ENCODE assay signal across 8 mouse cellular contexts in the genomic region with DNA sequence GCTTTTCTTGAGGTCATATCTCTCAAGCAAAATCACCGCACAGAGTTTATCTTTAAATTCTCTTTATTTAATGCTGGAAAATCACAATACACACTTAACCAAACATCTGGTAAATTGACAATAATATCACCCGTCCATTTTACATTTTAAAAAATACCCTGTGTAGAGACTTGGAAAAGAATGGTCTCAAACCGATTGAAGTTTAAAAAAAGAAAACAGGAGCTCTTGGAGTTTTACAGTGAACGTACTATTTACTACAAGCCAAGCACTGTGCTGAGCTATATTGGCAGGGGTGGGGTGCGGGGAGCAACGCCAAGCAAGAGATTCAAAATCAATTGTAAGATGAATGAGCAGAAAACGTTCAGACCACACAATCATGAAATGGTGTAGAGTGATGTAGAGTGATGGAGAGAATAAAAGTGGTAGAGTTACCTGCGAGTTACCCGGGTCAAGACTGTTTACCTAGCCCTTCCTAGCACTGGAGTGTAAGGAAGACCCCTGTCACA. TPM values are rescaled to one million over a fixed set of nuclear protein-coding genes. Genes with fewer than 3 reads are reported as not detected.
DNase-seq lines count a peak whose midpoint lies in the region; ATAC-seq lines count a peak whose summit lies in the region.

Gene Ctbs (plus strand): TSS at position 51 of the 506 bp plus-strand sequence.

- no peaks in the 10 kb centered on the region for H3K9me3 ChIP-seq in heart, embryonic 13.5 days
- no peaks in the 10 kb centered on the region for H3K9me3 ChIP-seq in hindbrain, embryonic 11.5 days (ENCODE audit: control insufficient read depth, low read length)
- no peaks in the 10 kb centered on the region for H3K9me3 ChIP-seq in midbrain, embryonic 10.5 days (replicated peaks)

- no peak for DNase-seq in heart, postnatal 4 days
- DNase-seq in NIH3T3 (ENCODE audit: low read depth), result peak; percentile 5
- no peak for DNase-seq in hindbrain, embryonic 11.5 days (ENCODE audit: low spot score)
- no peak for DNase-seq in midbrain, embryonic 10.5 days (ENCODE audit: low spot score)
- no peak for DNase-seq in right cerebral cortex, postnatal 14 days
- no peak for DNase-seq in urinary bladder, postnatal 36 days (ENCODE audit: low spot score in 2 of 2)

- 49% methylated on average over 9 of the region's 9 CpGs for WGBS in heart, embryonic 13.5 days
- 59% methylated on average over 9 of the region's 9 CpGs for WGBS in hindbrain, embryonic 11.5 days
- WGBS in midbrain, embryonic 10.5 days, result 56% methylated on average over 9 of the region's 9 CpGs

- peaks cover 19% of the 10 kb centered on the region for H3K4me1 ChIP-seq in heart, embryonic 13.5 days
- no peaks in the 10 kb centered on the region; the same call in 1 of the 2 replicates for H3K4me1 ChIP-seq in hindbrain, embryonic 11.5 days (replicated peaks; ENCODE audit: control insufficient read depth, insufficient read depth, low read length)
- peaks cover 17% of the 10 kb centered on the region for H3K4me1 ChIP-seq in midbrain, embryonic 10.5 days

- H3K4me2 ChIP-seq in heart, embryonic 13.5 days, result peak within 1 kb of the TSS; percentile 85
- H3K4me2 ChIP-seq in hindbrain, embryonic 11.5 days (replicated peaks; ENCODE audit: low read depth, low read length), result peak within 1 kb of the TSS; percentile 67

- H3K36me3 ChIP-seq in heart, embryonic 13.5 days, result peaks cover 4% of the 10 kb centered on the region; the same call in 1 of the 2 replicates
- H3K36me3 ChIP-seq in hindbrain, embryonic 11.5 days (ENCODE audit: control insufficient read depth, insufficient read depth, low read length), result no peaks in the 10 kb centered on the region
- peaks cover 9% of the 10 kb centered on the region for H3K36me3 ChIP-seq in midbrain, embryonic 10.5 days

- no peaks in the 10 kb centered on the region for H3K27me3 ChIP-seq in heart, embryonic 13.5 days (replicated peaks)
- no peaks in the 10 kb centered on the region for H3K27me3 ChIP-seq in hindbrain, embryonic 11.5 days (ENCODE audit: control insufficient read depth, insufficient read depth, low read length)
- no peaks in the 10 kb centered on the region for H3K27me3 ChIP-seq in midbrain, embryonic 10.5 days (ENCODE audit: low read depth, poor library complexity, severe bottlenecking)

- H3K4me3 ChIP-seq in heart, embryonic 13.5 days, result peak within 1 kb of the TSS; percentile 70
- peak within 1 kb of the TSS; percentile 45 for H3K4me3 ChIP-seq in hindbrain, embryonic 11.5 days (ENCODE audit: low read depth, low read length)
- H3K4me3 ChIP-seq in midbrain, embryonic 10.5 days, result peak within 1 kb of the TSS; percentile 65

- H3K27ac ChIP-seq in heart, embryonic 13.5 days (replicated peaks), result peak within 1 kb of the TSS; percentile 86
- peak within 1 kb of the TSS; percentile 31; the same call in 1 of the 2 replicates for H3K27ac ChIP-seq in hindbrain, embryonic 11.5 days (ENCODE audit: low read depth, low read length)
- H3K27ac ChIP-seq in midbrain, embryonic 10.5 days (replicated peaks), result peak within 1 kb of the TSS; percentile 87

- ATAC-seq in heart, embryonic 13.5 days (ENCODE audit: extremely low read depth, insufficient number of reproducible peaks, low FRiP score, low TSS enrichment), result no peak
- no peak for ATAC-seq in hindbrain, embryonic 11.5 days (ENCODE audit: low FRiP score)
- no peak for ATAC-seq in CD4-positive, CD25-positive, alpha-beta regulatory T cell, adult 4 months

- H3K9ac ChIP-seq in heart, embryonic 13.5 days, result peak within 1 kb of the TSS; percentile 90
- peak within 1 kb of the TSS; percentile 69 for H3K9ac ChIP-seq in hindbrain, embryonic 11.5 days (ENCODE audit: low read depth, low read length)

RNA-seq across cellular contexts. Expression of gene Ctbs, which starts in this region (rescaled TPM):
- polyA plus RNA-seq in heart, embryonic 13.5 days (2015; fragmentation: Nextera tagmentation; extraction: Ambion mirVana), result 9.5 and 10.5 TPM in 2 replicates
- total RNA-seq in heart, postnatal 4 days (2021), result 1 to 10 TPM; 5.5 to 5.7 TPM
- polyA plus RNA-seq in hindbrain, embryonic 11.5 days (2014; fragmentation: Nextera tagmentation; extraction: Ambion mirVana), result 6.7 and 8.8 TPM in 2 replicates
- 5.7 and 6.6 TPM in 2 replicates for polyA plus RNA-seq in midbrain, embryonic 10.5 days (2016; fragmentation: Nextera tagmentation; extraction: Ambion mirVana)
- polyA plus RNA-seq in CD4-positive, CD25-positive, alpha-beta regulatory T cell, adult 4 months (2017; shearing (Covaris generic)), result 1 to 10 TPM; 6.0 to 8.3 TPM

Comparison
In these comparisons a context has a peak if more than half of its experiments do, and no peak if none do; other contexts are left out.
1. H3K27ac ChIP-seq: peak in every context shown above with its lines; median percentile 87 in midbrain, embryonic 10.5 days; 86 in heart, embryonic 13.5 days; 31 in hindbrain, embryonic 11.5 days.